Mouse (Mus musculus): ENCODE measurements around the gene Twsg1.

The Twsg1 gene

DNA sequence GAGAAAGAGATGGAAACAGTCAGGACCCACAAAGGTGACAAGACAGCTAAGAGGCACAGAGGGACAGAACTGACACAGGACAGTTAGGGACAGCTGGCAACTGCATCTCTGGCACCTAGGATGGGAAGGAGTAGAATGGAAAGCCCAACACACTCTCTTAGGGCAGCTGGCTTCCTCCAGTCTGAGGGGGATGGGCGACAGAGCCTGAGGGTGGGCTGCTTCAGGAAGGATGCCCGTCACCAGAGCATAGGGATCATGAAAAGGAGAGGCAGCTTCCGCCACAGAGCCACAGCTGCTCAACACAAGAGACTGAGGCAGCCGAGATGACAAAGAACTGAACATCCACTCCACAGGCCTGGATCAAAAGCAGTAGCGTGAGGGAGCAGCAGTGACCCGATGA, 19.5 kb downstream of the Twsg1 start:
- no peak for DNase-seq (ENCODE audit: low spot score in 2 of 2)

DNA sequence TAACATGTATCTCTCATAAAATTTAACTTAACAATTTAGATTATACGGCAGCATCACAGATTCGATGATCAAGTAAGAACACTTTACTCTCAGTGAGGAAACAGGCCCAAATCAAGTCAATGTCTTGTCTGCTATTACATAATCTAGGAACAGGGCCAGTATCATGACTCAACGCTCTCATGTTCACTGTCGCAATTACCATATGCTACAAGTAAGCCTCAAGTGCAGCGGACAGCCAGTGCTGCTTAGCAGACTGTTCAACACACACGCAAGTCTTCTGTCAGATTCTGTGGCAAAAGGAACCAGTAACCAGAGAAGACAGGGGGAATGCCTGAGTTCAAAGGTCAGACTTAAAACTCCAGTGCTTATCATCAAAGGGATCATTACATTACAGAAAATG, 20.1 kb downstream of the Twsg1 start:
- no peak for DNase-seq (ENCODE audit: low spot score in 2 of 2)

DNA sequence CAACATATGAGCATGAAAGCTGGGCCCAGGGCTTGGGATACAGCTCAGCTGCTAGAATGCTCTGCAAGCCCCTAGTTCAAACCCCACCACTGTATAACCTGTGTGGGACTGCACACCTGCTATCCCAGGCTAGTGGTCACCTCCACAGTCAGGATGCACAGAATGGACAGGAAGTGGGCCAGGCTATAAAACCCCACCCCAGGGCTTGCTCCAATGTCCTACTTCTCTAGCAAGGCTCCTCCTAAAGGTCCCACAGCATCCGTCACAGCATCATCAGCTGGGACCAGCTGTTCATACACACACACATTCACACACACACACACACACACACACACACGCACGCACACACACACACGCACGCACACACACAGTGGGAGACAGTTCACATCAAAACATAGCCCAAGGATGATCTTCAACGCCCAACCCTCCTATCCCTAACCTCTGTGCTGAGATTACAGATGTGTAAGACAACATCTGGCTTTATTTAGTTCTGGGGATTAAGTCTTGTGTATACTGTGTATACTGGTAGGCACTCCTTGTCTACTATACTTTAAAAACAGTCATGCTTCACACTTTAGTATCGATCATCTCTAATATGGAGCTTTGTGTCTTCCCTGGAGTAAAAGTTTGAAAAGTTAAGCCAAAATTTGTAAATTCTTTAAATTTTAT, 20.7 kb downstream of the Twsg1 start:
- DNase-seq (ENCODE audit: low spot score in 2 of 2) = no peak

DNA sequence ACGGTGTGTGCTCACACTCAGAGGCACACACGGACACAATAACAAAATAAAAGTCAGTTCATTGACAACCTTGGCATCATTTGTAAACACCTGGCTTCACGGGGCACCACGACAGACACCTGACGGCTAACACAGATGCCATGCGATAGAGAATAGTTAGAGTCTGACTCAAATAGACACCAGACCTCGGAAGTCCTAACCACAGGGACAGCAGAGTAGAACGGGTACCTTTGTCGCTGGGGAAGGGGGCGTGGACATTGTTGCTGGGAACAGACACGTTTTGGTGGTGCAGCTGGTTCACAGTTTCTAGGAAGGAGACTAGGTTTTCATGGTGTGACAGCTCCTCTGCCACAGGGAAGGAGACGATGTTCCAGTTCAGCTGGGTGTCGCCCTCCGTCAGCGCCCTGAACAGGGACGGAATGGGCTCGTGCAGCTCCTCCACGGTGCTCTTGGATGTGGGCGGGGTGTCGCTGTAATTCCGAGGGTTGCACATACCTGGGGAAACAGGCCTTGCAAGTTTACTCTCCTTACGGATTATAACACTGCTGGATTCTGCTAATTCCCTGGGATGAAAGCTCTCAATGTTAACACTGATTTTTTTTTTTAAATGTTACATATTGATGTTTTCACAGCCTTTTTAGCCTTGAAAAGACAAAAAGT, 21.6 kb downstream of the Twsg1 start:
- DNase-seq (ENCODE audit: low spot score in 2 of 2) = no peak

DNA sequence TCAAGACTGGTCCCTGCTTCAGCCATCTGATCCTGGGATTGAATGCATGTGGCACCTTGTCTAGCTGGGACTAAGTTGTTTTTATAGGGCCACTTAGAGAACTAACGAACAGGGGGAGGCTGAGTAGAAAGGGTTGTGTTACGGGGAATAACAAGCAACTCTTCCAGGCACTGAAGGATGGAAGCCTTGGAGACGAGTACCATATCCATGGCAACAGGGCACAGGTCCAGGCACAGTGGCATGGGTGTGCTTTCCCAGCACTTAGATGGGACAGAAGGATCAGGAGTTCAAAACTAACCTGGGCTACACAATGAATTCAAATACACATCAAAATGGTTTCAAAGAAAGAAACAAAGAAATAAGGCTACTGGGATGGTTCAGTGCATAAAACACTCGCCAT, 23.9 kb downstream of the Twsg1 start:
- DNase-seq (ENCODE audit: low spot score in 2 of 2) = no peak

DNA sequence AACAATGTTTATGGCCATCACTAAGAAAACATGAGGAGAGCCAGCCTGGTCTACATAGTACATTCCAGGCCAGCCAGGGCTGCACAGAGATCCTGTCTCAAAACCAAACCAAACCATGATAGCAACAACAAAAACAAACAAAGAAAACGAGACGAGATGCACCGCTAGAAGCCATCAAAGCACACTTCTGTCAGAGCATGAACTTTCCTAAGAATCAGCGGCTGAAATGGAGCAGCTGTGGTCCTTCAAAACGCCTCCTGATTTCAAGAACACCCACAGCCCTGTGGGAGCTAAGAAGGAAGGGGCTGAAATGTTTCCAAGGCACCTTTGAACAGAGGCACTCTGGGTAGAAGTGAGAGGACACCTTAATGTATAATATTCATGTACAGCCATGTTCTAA, 26.8 kb downstream of the Twsg1 start:
- no peak for DNase-seq (ENCODE audit: low spot score in 2 of 2)

DNA sequence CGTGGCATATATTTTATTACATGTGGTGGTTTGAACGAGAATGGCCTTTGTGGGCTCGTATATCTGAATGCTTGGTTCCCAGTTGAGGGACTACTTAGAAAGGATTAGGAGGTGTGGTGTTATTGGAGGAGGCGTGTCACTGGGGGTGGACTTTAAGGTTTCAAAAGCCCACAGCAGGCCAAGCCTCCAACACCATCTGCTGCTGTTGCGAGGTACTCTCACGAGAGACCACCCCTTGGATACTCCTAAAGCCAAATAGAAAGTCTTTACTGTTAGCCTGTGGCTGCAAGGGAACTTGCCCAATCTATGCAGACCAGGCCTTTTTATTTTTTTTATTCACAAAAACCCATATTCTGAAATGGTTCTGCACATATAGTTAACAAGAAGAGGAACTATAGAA, 29.1 kb downstream of the Twsg1 start:
- DNase-seq (ENCODE audit: low spot score in 2 of 2) = no peak

DNA sequence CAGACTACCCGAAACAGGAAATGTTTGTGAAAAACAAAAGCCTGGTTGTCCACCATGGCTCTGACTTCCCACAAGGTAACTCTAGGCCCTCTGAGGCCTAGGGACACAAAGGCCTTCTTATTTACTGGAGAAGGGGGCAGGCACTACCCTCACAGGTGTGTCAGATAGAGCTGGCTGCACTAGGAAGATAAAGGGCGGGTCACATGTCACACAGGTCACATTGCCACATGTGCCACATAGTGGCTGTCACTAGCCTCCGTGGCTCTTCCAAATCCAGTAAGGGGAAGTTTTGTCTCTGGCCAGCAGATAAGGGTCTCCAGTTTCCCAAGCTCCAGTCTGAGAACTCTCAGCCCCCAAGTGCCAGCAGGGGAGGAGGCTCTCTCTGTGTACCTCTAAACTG, 31.8 kb downstream of the Twsg1 start:
- DNase-seq (ENCODE audit: low spot score in 2 of 2) = no peak

DNA sequence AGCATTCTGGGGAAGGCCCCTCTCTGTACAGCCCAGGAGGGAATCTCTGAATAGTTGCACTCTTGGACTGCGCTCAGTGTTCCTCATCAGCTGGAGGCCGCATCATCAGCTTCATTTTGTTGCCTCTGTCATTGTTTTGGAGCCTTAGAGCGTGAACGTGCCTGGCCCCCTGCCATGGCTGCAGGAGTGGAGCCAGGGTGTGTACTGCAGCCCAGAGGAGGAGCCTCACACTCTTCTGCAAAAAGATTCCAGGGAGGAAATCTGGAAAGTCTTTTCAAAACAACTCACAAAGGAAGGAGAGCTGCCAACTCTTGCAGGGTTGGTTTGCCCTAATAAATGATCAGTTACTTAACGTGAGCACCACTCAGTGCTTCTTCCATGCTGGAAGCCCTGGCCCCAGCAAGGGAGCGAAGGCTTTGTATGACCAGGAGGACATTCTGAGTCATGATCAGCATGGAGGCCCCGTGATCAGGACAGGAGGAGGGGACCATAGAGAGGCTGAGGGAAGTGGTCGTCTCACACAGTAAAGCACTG, 34.8 kb downstream of the Twsg1 start:
- DNase-seq (ENCODE audit: low spot score in 2 of 2) = peak; percentile 89 to 93

DNA sequence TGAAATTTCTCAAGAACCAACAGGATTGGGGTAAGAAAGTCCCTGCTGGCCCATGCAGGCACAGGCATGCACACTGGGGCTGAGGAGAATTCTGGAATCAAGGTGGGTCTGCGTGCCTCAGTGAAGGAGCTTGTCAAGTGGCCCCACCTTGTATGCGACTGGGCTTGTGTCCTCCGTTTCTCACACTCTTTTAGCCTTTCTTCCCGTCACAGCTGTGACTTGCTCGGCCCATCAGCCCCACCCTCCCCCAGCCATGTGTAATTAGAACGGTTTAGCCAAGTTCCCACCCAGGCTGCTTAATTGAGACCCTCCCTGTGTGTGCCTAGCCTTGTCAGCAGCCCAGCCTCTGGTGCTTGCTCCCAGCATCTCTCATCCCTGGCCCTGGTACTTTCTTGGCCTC, 36.9 kb downstream of the Twsg1 start:
- peak in 1 of 2 experiments; percentile 41 for DNase-seq (ENCODE audit: low spot score in 2 of 2)

DNA sequence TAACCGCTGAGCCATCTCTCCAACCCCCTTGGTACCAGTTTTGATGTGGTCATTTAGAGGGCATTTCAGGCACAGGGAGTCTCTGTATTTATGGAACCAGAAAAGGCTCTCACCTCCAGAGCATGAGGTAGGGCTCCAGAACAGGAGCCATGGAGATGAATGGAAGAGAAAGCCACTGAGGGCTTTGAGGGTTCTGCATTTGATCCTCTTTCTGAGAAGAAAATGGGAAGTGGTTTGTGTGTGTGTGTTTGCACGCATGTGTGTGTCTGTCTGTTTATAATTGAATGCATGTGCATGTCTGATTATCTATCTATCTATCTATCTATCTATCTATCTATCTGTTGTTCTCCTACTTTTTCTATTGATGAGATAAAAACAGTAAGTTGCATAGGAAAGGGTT, 38.8 kb downstream of the Twsg1 start:
- DNase-seq (ENCODE audit: low spot score in 2 of 2) = no peak

DNA sequence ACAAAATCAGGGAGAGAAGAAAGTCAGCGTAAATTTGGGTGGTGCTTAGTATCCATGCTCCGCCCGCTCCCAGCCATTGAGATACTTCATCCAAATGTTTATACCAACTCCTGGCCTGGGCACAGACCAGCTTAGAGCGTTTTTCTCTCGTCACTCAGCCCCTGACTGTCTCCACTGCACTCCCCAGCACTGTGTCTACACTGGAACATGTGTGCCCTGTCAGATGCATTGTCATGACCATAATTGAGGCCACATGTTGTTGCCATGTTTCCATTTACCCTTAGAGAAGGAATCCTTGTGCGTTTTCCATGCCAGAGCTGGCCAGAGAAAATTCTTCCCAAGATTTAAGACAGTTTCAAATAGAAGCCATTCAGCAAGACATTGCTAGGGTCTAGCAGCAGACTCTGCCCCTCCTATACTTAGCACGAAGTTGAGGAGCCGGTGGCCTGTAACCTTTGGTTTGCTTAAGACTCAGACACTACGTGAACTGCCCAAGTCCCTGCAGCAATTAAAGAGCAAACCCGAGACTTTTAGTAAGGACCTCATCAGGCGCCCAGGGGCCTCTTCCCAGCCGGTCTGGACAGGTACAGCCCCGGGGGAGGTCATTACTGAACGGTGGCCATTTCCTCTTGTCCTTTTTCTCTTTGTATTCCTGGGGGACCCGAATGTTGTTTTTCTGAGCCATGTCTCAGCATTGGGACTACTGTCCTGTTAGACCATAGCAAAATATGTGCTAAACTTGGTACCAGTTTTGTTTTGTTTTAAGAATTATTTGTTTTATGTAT, 39.5 kb downstream of the Twsg1 start:
- no peak for DNase-seq (ENCODE audit: low spot score in 2 of 2)

DNA sequence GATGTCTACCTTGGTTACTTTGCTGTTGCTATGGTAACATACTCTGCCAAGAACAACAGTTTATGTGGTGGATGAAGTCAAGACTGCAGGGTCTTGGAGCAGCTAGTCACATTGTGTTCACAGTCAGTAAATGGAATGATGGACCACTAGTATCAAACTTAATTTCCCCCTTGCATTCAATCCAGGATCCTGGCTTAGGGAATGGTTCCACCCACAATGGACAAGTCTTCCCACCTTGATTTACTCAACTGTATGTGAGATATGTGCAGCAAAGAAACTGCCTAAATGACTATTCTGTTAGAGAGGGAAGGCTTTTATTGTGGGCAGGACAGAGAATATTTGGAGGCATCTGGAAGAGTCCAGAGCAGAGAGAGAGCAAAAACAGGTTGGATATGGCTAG, 42.8 kb downstream of the Twsg1 start:
- no peak for DNase-seq (ENCODE audit: low spot score in 2 of 2)

DNA sequence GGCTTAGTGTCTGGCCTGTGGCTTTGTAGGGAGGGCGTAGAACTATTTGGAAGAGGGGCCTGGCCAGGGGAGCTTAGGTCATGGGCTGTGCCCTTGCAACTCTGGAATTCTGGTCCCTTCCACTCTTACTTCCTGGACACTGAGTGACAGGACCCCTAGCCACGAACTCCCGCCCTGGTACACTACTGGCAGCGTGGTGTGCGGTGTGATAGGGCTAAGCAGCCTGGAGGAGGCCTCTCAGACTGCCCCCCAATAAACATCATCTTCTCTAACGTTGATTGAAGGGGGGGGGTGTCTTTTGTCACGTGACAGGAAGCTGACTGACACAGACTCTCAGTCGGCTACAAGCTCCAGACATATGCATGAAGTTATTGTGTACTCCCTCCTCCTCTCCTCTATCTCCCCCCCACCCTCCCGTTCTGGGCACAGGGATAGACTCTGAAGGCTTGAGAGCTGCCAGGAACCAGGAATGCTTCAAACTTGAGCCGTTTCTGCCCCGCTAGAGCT, 44.1 kb downstream of the Twsg1 start:
- DNase-seq (ENCODE audit: low spot score in 2 of 2) = no peak

DNA sequence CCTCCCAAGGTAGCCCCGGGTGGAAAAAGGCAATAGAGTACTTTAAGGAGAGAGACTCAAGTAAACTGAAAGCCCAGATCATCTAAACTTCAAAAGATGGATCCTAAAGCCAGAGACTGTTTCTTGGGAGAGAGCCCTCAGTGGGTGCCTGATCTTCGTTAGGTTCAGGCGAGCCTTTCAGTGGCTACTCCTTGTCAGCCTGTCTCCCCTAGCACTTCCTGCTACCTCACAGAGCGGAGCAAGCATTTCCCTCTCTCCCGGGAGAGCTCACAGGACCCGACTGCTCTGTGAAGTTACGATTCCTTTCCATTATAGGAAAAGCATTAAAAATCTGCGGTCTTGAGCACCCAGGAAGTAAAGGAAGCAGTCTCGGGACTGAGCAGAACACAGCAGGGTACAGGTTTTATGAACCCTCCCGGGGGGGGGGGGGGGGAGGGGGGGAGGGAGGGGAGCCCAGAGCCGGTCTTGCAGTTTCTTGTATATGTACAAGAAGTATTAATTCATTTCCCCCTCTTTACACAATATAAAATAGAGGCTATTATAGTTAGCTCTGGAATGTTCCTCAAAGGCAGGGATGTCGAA, 44.6 kb downstream of the Twsg1 start:
- no peak for DNase-seq (ENCODE audit: low spot score in 2 of 2)

DNA sequence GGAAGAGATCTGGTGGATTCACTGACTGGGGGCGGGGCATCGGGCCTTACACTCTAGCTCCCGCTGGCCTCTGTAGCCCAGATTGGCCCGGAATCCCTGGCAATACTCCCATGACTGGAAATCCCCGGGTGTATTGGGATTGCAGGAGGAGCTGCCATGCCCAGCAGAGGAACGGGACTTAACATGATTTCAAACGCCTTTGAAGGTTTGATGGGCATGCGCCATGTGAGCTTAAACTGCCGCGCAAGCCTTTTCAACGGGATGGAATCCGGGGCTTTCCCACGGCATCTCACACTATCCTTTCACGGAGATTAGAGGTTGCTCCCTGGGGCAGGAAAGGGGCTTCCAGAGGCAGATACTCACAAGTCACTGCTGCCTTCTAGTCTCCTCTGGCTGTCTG, 45.8 kb downstream of the Twsg1 start:
- DNase-seq (ENCODE audit: low spot score in 2 of 2) = no peak

DNA sequence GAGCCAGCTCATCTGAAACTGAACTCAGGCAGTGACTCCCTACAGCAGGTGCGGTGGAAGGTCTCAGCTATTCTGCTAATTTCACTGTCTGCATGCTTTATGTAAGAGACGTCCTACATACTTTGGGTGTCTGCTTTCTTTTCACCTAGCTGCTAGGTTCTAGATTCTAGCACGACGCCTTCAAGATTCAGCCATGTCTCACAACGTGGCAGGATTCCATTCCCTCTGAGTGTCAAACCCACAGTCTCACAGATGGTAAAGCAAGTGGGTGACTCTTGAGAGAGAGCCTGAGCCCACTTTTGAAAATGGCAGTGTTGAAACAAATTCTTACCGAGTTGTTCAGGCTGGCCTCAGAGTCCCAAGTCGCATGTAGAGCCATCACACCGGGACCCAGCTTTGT, 47.2 kb downstream of the Twsg1 start:
- no peak for DNase-seq (ENCODE audit: low spot score in 2 of 2)

DNA sequence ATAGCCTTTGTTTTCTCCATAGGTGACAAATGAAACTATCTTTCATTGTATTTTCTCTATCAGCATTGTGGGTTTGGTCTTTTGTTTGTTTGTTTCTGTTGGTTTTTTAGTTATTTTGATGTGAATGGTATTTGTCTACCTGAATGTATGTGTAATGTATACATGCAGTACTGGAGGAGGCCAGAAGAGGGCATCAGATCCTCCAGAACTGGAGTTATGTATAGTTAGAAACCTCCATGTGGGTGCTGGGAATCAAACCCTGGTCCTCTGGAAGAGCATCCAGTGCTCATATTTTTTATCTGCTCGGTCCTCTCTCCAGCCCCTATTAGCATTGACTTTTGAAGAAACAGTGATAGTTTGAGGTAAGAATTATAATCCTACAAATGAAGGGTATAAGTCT, 48.0 kb downstream of the Twsg1 start:
- no peak for DNase-seq (ENCODE audit: low spot score in 2 of 2)

DNA sequence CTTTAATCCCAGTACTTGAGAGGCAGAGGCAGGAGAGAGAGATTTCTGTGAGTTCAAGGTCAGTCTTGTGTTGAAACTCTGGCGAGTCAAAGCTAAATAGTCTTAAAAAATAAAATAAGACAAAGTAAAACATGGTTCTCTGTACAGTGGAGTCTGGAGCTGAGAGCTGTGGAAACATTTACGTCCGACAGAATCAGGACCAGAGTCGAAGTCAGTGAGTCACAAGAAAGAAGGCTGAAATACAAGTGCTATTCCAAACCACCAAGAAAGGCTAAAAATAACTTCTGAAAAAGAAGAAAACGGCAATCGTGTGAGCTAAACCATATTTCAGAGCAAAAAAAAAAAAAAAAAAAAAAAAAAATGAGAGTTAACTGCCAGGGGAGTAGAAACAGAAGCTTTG, 48.7 kb downstream of the Twsg1 start:
- no peak for DNase-seq (ENCODE audit: low spot score in 2 of 2)

DNA sequence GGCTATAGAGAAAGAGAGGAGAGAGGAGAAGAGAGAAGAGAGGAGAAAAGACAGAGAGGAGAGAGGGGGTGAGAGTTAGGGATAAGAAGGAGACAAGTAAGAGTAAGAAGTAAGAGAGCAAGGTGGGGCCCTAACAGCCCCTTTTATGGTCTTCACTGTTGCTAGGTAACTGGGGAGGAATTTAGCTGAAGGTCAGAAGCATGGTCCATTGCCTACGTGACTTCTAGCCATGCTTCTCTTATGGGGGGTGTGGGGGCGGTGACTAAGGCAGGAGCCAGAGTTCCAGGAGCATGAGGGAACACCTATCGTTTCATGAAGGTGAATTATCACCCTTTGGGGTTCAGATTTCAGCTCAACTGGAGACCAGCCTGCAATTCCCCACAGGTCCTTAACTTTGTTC, 55.0 kb downstream of the Twsg1 start:
- no peak for DNase-seq (ENCODE audit: low spot score in 2 of 2)

DNA sequence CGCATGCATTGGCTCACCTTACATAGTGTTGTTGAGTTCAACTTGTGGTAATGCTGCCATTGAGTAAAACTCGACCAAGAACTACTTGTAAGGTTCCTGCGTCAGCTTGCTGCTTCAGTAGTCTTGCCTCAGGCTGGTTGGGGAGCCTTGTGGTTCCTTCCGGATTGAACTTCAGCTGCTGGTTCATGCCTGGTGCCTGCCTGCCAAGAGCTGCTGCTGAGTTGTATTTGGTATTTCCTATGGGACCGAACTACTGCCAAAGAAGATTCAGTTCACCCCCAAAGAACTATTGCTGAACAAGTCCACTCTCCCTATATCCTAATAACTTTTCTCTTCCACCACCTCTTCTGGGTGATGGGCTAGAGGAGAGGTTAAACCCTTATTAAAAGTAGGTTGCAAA, 61.5 kb downstream of the Twsg1 start:
- no peak for DNase-seq (ENCODE audit: low spot score in 2 of 2)

DNA sequence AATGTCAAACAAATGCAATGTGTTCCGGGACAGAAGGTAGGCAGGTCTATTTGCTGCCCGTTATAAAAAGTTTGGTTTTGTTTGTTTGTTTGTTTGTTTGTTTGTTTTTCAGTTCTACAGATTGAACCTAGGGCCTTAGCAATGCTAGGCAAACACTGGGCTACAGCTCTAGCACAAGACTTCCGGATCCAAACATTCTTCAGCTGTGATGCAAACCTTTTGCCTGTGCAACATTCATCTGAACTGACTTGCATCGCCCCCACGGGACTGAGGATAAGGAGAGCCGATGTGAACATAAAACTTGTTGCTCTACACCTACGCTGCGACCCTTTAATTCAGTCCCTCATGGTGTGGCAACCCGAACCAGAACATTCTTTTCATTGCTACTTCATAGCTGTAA, 64.5 kb downstream of the Twsg1 start:
- DNase-seq (ENCODE audit: low spot score in 2 of 2) = no peak

Measured in urinary bladder, postnatal 4 days (tissue).